Mouse (Mus musculus): ENCODE data around the gene Tspan5.

The Tspan5 gene

GRCm38 (mm10) chr3:138813139-138813810 is 71.3 kb downstream of the Tspan5 start:
- DNase-seq = no peak

GRCm38 (mm10) chr3:138814457-138814856 is 72.5 kb downstream of the Tspan5 start:
- DNase-seq = no peak

- no peak for DNase-seq
These were observed 73.3 kb downstream of the Tspan5 start for GRCm38 (mm10) chr3:138815127-138815837.

GRCm38 (mm10) chr3:138816888-138817656 is 75.1 kb downstream of the Tspan5 start:
- no peak for DNase-seq

GRCm38 (mm10) chr3:138819862-138820261 is 77.9 kb downstream of the Tspan5 start:
- no peak for DNase-seq

GRCm38 (mm10) chr3:138820296-138820695 is 78.3 kb downstream of the Tspan5 start:
- no peak for DNase-seq

GRCm38 (mm10) chr3:138821886-138822445 is 80.0 kb downstream of the Tspan5 start:
- no peak for DNase-seq

GRCm38 (mm10) chr3:138823857-138824256 is 81.9 kb downstream of the Tspan5 start:
- DNase-seq = no peak

- no peak for DNase-seq
These were observed 83.3 kb downstream of the Tspan5 start for GRCm38 (mm10) chr3:138825296-138825695.

GRCm38 (mm10) chr3:138826243-138826800 is 84.3 kb downstream of the Tspan5 start:
- no peak for DNase-seq

- no peak for DNase-seq
These were observed 91.0 kb downstream of the Tspan5 start for GRCm38 (mm10) chr3:138832827-138833517.

GRCm38 (mm10) chr3:138834174-138834573 is 92.2 kb downstream of the Tspan5 start:
- no peak for DNase-seq

GRCm38 (mm10) chr3:138836937-138837336 is 94.9 kb downstream of the Tspan5 start:
- DNase-seq = no peak

- no peak for DNase-seq
These were observed 95.7 kb downstream of the Tspan5 start for GRCm38 (mm10) chr3:138837651-138838050.

- DNase-seq = no peak
These were observed 97.7 kb downstream of the Tspan5 start for GRCm38 (mm10) chr3:138839656-138840055.

- no peak for DNase-seq
These were observed 99.3 kb downstream of the Tspan5 start for GRCm38 (mm10) chr3:138841288-138841687.

- no peak for DNase-seq
These were observed 101.2 kb downstream of the Tspan5 start for GRCm38 (mm10) chr3:138843180-138843579.

GRCm38 (mm10) chr3:138843641-138844040 is 101.6 kb downstream of the Tspan5 start:
- no peak for DNase-seq

GRCm38 (mm10) chr3:138845820-138846219 is 103.8 kb downstream of the Tspan5 start:
- no peak for DNase-seq

GRCm38 (mm10) chr3:138847809-138848208 is 105.8 kb downstream of the Tspan5 start:
- DNase-seq = no peak

GRCm38 (mm10) chr3:138849755-138850301 is 107.8 kb downstream of the Tspan5 start:
- DNase-seq = no peak

- DNase-seq = no peak
These were observed 109.9 kb downstream of the Tspan5 start for GRCm38 (mm10) chr3:138851876-138852275.

Measured in thymus, adult 18-20 months (tissue).